29 mouse cellular contexts compared by ENCODE assay signal in the genomic region with DNA sequence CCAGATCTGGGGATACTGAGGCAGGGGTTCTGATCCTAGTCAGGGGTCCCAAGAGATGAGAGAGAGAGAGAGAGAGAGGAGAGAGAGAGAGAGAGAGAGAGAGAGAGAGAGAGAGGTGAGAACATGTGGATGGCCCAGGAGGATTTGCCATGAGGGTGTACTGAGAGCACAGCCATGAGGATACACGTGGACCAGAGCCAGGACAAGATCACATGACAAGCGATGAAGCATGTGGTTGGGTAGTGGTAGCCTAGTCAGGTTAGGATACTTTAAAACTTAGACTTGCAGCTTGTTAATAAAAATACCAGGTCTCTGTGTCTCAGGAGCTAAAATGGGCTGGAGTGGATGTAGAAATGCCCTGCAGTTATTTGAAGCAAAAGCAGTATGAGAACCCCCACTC.
"Had no signal": no experiment of that assay in that cellular context is flagged by ENCODE, and none has a peak within 500 bp of the region (broad histone marks: within the 10 kb centered on the region; RNA-seq: fewer than 3 reads in every experiment).

No protein-coding gene starts in this region.

- H3K36me3 ChIP-seq: limb, embryonic 10.5 days; limb, embryonic 12.5 days; limb, embryonic 13.5 days; limb, embryonic 15.5 days; liver, embryonic 12.5 days; liver, embryonic 13.5 days; liver, embryonic 15.5 days; lung, embryonic 15.5 days; midbrain, embryonic 10.5 days; midbrain, embryonic 12.5 days; midbrain, embryonic 13.5 days; midbrain, embryonic 15.5 days had no signal

- H3K9ac ChIP-seq: limb, embryonic 12.5 days; limb, embryonic 13.5 days; limb, embryonic 15.5 days; liver, embryonic 12.5 days; liver, embryonic 13.5 days; liver, embryonic 14.5 days; liver, embryonic 15.5 days; liver, postnatal 0 days; lung, embryonic 14.5 days; lung, embryonic 15.5 days; midbrain, embryonic 12.5 days; midbrain, embryonic 13.5 days; midbrain, embryonic 15.5 days had no signal

- H3K4me1 ChIP-seq: limb, embryonic 12.5 days; limb, embryonic 13.5 days; limb, embryonic 15.5 days; liver, embryonic 15.5 days; midbrain, embryonic 12.5 days; midbrain, embryonic 13.5 days; midbrain, embryonic 15.5 days had no signal

- H3K9me3 ChIP-seq: limb, embryonic 10.5 days; limb, embryonic 12.5 days; limb, embryonic 13.5 days; limb, embryonic 15.5 days; liver, embryonic 12.5 days; liver, embryonic 13.5 days; liver, embryonic 15.5 days; lung, embryonic 15.5 days; megakaryocyte, embryonic 14.5 days; midbrain, embryonic 10.5 days; midbrain, embryonic 12.5 days; midbrain, embryonic 13.5 days; midbrain, embryonic 15.5 days had no signal

- H3K4me2 ChIP-seq: limb, embryonic 12.5 days; limb, embryonic 13.5 days; limb, embryonic 15.5 days; liver, embryonic 11.5 days; liver, embryonic 12.5 days; liver, embryonic 13.5 days; liver, embryonic 15.5 days; lung, embryonic 14.5 days; lung, embryonic 15.5 days; midbrain, embryonic 11.5 days; midbrain, embryonic 12.5 days; midbrain, embryonic 13.5 days; midbrain, embryonic 15.5 days had no signal

- H3K27me3 ChIP-seq: limb, embryonic 12.5 days; limb, embryonic 13.5 days; limb, embryonic 15.5 days; liver, embryonic 12.5 days; liver, embryonic 13.5 days; liver, embryonic 15.5 days; lung, embryonic 15.5 days; midbrain, embryonic 12.5 days; midbrain, embryonic 13.5 days; midbrain, embryonic 15.5 days had no signal

- DNase-seq: left cerebral cortex, postnatal 4 days; liver; liver, embryonic 13.5 days; liver, postnatal 0 days; lung, adult 18-20 months; lung, adult 2 months; lung, embryonic 14.5 days; lung, postnatal 10 days; lung, postnatal 14 days; lung, postnatal 36 days; lung, postnatal 4 days; midbrain, embryonic 14.5 days had no signal

- H3K4me3 ChIP-seq: limb, embryonic 10.5 days; limb, embryonic 12.5 days; limb, embryonic 13.5 days; limb, embryonic 15.5 days; liver, embryonic 12.5 days; liver, embryonic 13.5 days; liver, embryonic 15.5 days; lung, embryonic 15.5 days; megakaryocyte, embryonic 14.5 days; midbrain, embryonic 10.5 days; midbrain, embryonic 12.5 days; midbrain, embryonic 13.5 days; midbrain, embryonic 15.5 days; myocyte had no signal

- H3K27ac ChIP-seq: limb, embryonic 10.5 days; limb, embryonic 12.5 days; limb, embryonic 13.5 days; limb, embryonic 15.5 days; liver, embryonic 12.5 days; liver, embryonic 13.5 days; liver, embryonic 14.5 days; liver, embryonic 15.5 days; lung, embryonic 15.5 days; macrophage; midbrain, embryonic 10.5 days; midbrain, embryonic 12.5 days; midbrain, embryonic 13.5 days; midbrain, embryonic 15.5 days had no signal
